Mouse (Mus musculus) kidney, adult 2 months (tissue): ENCODE measurements around the gene Secisbp2l. TPM values are rescaled to one million over a fixed set of nuclear protein-coding genes. Genes with fewer than 3 reads are reported as not detected.
A peak's percentile ranks its signal among the peaks of the same experiment; 100 is the strongest.

Experiments used
- DNase-seq: peaks from one replicate; pipeline ENCODE4 v3.0.0; 2021
- H3K27ac ChIP-seq: fragments of 200-500 bp; 2 replicates; pipeline ENCODE4 v1.5.1; 2012; ENCODE audit warnings: low read depth, low read length, control low read depth, inconsistent platforms; ENCODE audit not compliant: insufficient read depth
- H3K27me3 ChIP-seq: fragments of 200-500 bp; replicated peaks from 2 replicates; pipeline ENCODE4 v1.6.1; 2012; ENCODE audit warnings: mild to moderate bottlenecking, moderate library complexity, low read length, inconsistent platforms; ENCODE audit not compliant: control insufficient read depth, insufficient read depth
- H3K36me3 ChIP-seq: fragments of 200-500 bp; 2 replicates; pipeline ENCODE4 v1.6.1; 2012; ENCODE audit warnings: mild to moderate bottlenecking, moderate library complexity, low read length, inconsistent platforms; ENCODE audit not compliant: control insufficient read depth, insufficient read depth
- H3K4me1 ChIP-seq: fragments of 200-500 bp; 2 replicates; pipeline ENCODE4 v1.6.1; 2011; ENCODE audit warnings: low read length; ENCODE audit not compliant: control insufficient read depth, insufficient read depth
- H3K4me3 ChIP-seq: fragments of 200-500 bp; 2 replicates; pipeline ENCODE4 v1.5.1; 2011; ENCODE audit warnings: mild to moderate bottlenecking, low read depth, low read length, control low read depth; ENCODE audit not compliant: insufficient read depth
- CTCF ChIP-seq: fragments of 200-500 bp; conservative IDR thresholded peaks from 2 replicates; pipeline ENCODE4 v1.5.1; 2011; ENCODE audit warnings: low read depth, mild to moderate bottlenecking, control low read depth, low read length, moderate library complexity, mixed read lengths; ENCODE audit not compliant: insufficient read depth, insufficient read length
- POLR2A ChIP-seq: fragments of 200-500 bp; IDR thresholded peaks from one replicate; pipeline ENCODE4 v1.6.1; 2011; ENCODE audit warnings: low read depth, low read length, control low read depth
- WGBS: fragments of 180-500 bp; shearing (Covaris S2); methylation state at CpG from one replicate; pipeline ENCODE4 v1.1.7; 2018; 5-methylcytosine and 5-hydroxymethylcytosine counted together
- polyA plus RNA-seq: library from polyadenylated mRNA; depleted of rRNA; stranded (reverse); fragments of >200 nt; gene quantifications from 2 replicates; pipeline ENCODE4 v1.2.3, GENCODE M21; 2012

Secisbp2l gene
- polyA plus RNA-seq, 1 experiment = 14.6 TPM

GRCm38 (mm10) chr2:125792879-125793261, 10.2 kb upstream of the Secisbp2l start:
- peak; percentile 36 for DNase-seq
- 70% methylated on average over 11 of the region's 11 CpGs for WGBS
- Histone ChIP-seq H3K4me1 (peaks cover 2% of the 10 kb centered on the region; the same call in 1 of the 2 replicates), H3K36me3 (no peaks in the 10 kb centered on the region), H3K27me3 (no peaks in the 10 kb centered on the region), H3K27ac (no peak overlapping the region), H3K4me3 (no peak overlapping the region)
- TF ChIP-seq POLR2A (no peak), CTCF (no peak)

- Histone ChIP-seq H3K36me3 (no peaks in the 10 kb centered on the region), H3K4me3 (no peak overlapping the region), H3K27ac (no peak overlapping the region), H3K27me3 (no peaks in the 10 kb centered on the region), H3K4me1 (peaks cover 3% of the 10 kb centered on the region; the same call in 1 of the 2 replicates)
- WGBS = 69% methylated on average over 2 of the region's 2 CpGs
- no peak for DNase-seq
- TF ChIP-seq POLR2A = no peak
- no peak for TF ChIP-seq CTCF
These were observed 9.6 kb upstream of the Secisbp2l start for GRCm38 (mm10) chr2:125792144-125792878.

- no peak for DNase-seq
- no peaks in the 10 kb centered on the region for H3K27me3 ChIP-seq
- WGBS = 75% methylated on average over 7 of the region's 7 CpGs
- no peak for TF ChIP-seq CTCF
- TF ChIP-seq POLR2A = no peak
- peaks cover 3% of the 10 kb centered on the region; the same call in 1 of the 2 replicates for H3K4me1 ChIP-seq
- no peak overlapping the region for H3K4me3 ChIP-seq
- no peak overlapping the region for H3K27ac ChIP-seq
- H3K36me3 ChIP-seq = no peaks in the 10 kb centered on the region
These were observed 8.8 kb upstream of the Secisbp2l start for GRCm38 (mm10) chr2:125791485-125791885.

- Histone ChIP-seq H3K36me3 (no peaks in the 10 kb centered on the region), H3K27me3 (no peaks in the 10 kb centered on the region), H3K4me3 (no peak overlapping the region), H3K4me1 (peaks cover 3% of the 10 kb centered on the region; the same call in 1 of the 2 replicates), H3K27ac (no peak overlapping the region)
- 95% methylated on average over 4 of the region's 4 CpGs for WGBS
- no peak for TF ChIP-seq POLR2A
- no peak for TF ChIP-seq CTCF
- DNase-seq = no peak
These were observed 7.6 kb upstream of the Secisbp2l start for GRCm38 (mm10) chr2:125790242-125790641.

GRCm38 (mm10) chr2:125789265-125789664, 6.6 kb upstream of the Secisbp2l start:
- 70% methylated on average over 5 of the region's 5 CpGs for WGBS
- TF ChIP-seq POLR2A = no peak
- DNase-seq = no peak
- Histone ChIP-seq H3K27ac (no peak overlapping the region), H3K27me3 (no peaks in the 10 kb centered on the region), H3K36me3 (no peaks in the 10 kb centered on the region), H3K4me3 (no peak overlapping the region), H3K4me1 (peaks cover 8% of the 10 kb centered on the region; the same call in 1 of the 2 replicates)

- DNase-seq = peak; percentile 34
- WGBS = 51% methylated on average over 3 of the region's 3 CpGs
- no peaks in the 10 kb centered on the region for H3K27me3 ChIP-seq
These were observed 6.1 kb upstream of the Secisbp2l start for GRCm38 (mm10) chr2:125788785-125789184.

GRCm38 (mm10) chr2:125788351-125788750, 5.7 kb upstream of the Secisbp2l start:
- no peak for DNase-seq
- peak overlapping the region; percentile 32; the same call in 1 of the 2 replicates for H3K27ac ChIP-seq
- H3K36me3 ChIP-seq = no peaks in the 10 kb centered on the region
- H3K4me1 ChIP-seq = peaks cover 9% of the 10 kb centered on the region; the same call in 1 of the 2 replicates
- no peaks in the 10 kb centered on the region for H3K27me3 ChIP-seq
- H3K4me3 ChIP-seq = no peak overlapping the region
- no peak for TF ChIP-seq POLR2A
- no peak for TF ChIP-seq CTCF

More at GRCm38 (mm10) chr2:125788785-125789184, 6.1 kb upstream of the Secisbp2l start:
- Histone ChIP-seq H3K4me3 (no peak overlapping the region), H3K36me3 (no peaks in the 10 kb centered on the region), H3K27ac (no peak overlapping the region), H3K4me1 (peaks cover 8% of the 10 kb centered on the region; the same call in 1 of the 2 replicates)
- TF ChIP-seq POLR2A (no peak), CTCF (no peak)

GRCm38 (mm10) chr2:125785021-125785420, 2.4 kb upstream of the Secisbp2l start:
- Histone ChIP-seq H3K4me1 (peaks cover 20% of the 10 kb centered on the region), H3K27ac (no peak overlapping the region; the same call in 1 of the 2 replicates), H3K36me3 (no peaks in the 10 kb centered on the region), H3K4me3 (no peak overlapping the region), H3K27me3 (no peaks in the 10 kb centered on the region)
- 56% methylated on average over 4 of the region's 4 CpGs for WGBS
- DNase-seq = no peak
- no peak for TF ChIP-seq CTCF
- no peak for TF ChIP-seq POLR2A
